7 mouse cellular contexts compared by ENCODE assay signal in genomic region chr3:135730790-135731189, GRCm38 (mm10). TPM values are rescaled to one million over a fixed set of nuclear protein-coding genes. Genes with fewer than 3 reads are reported as not detected.
DNase-seq lines count a peak whose midpoint lies in the region; ATAC-seq and TF ChIP-seq lines count a peak whose summit lies in the region.

No protein-coding gene starts in this region.

- peak; percentile 23 for DNase-seq in lung, postnatal 36 days
- DNase-seq in lung, postnatal 10 days = no peak
- peak; percentile 41 for DNase-seq in cerebellum, postnatal 10 days
- DNase-seq in hindbrain, postnatal 0 days (ENCODE audit: low spot score) = peak; percentile 32
- peak; percentile 40 for DNase-seq in retina, embryonic 14.5 days (ENCODE audit: low spot score)
- no peak for DNase-seq in spleen, adult 12 weeks (ENCODE audit: low spot score)
- no peak for DNase-seq in frontal cortex, postnatal 14 days (ENCODE audit: low spot score in 2 of 2)

- no peak for TF ChIP-seq CTCF in hindbrain, postnatal 0 days (IDR thresholded peaks at IDR 0.05; ENCODE audit: low read depth)

- peak overlapping the region; percentile 33 for H3K4me2 ChIP-seq in hindbrain, postnatal 0 days (ENCODE audit: low read depth, low read length)

- H3K4me3 ChIP-seq in hindbrain, postnatal 0 days (ENCODE audit: low read length) = no peak overlapping the region

- no peaks in the 10 kb centered on the region for H3K4me1 ChIP-seq in hindbrain, postnatal 0 days (ENCODE audit: insufficient read depth, low read length)

- ATAC-seq in hindbrain, postnatal 0 days = peak; percentile 55

- H3K27ac ChIP-seq in hindbrain, postnatal 0 days = no peak overlapping the region

- no peaks in the 10 kb centered on the region for H3K36me3 ChIP-seq in hindbrain, postnatal 0 days (ENCODE audit: insufficient read depth, low read length)

- no peaks in the 10 kb centered on the region for H3K27me3 ChIP-seq in hindbrain, postnatal 0 days (ENCODE audit: insufficient read depth, low read length)

- no peak overlapping the region for H3K9ac ChIP-seq in hindbrain, postnatal 0 days (replicated peaks; ENCODE audit: low read length)

- WGBS in hindbrain, postnatal 0 days = 51% methylated on average over 9 of the region's 9 CpGs

- H3K9me3 ChIP-seq in hindbrain, postnatal 0 days (ENCODE audit: low read length) = no peaks in the 10 kb centered on the region

RNA-seq across cellular contexts. Expression of gene Nfkb1, which starts 39.4 kb away (rescaled TPM):
- 21.9 and 40.1 TPM in 2 replicates for total RNA-seq in hindbrain, postnatal 0 days (2014; rRNA removed)
- polyA plus RNA-seq in hindbrain, postnatal 0 days (2015; fragmentation: Nextera tagmentation; extraction: Ambion mirVana) = 5.0 and 5.1 TPM in 2 replicates

Comparison
In these comparisons a context has a peak if more than half of its experiments do, and no peak if none do; other contexts are left out.
1. DNase-seq: peak in lung, postnatal 36 days (single experiment), cerebellum, postnatal 10 days (2 of 2), hindbrain, postnatal 0 days (single experiment) and retina, embryonic 14.5 days (single experiment); none in lung, postnatal 10 days (single experiment), spleen, adult 12 weeks (single experiment) and frontal cortex, postnatal 14 days (0 of 2).